Mouse (Mus musculus): ENCODE data around the gene Mymk. TPM values are rescaled to one million over a fixed set of nuclear protein-coding genes. Genes with fewer than 3 reads are reported as not detected.

The Mymk gene
- under 1 TPM; 0.69 to 0.91 TPM for total RNA-seq (2021)
- long read RNA-seq, partial matches to known transcripts: 0 of 1 reads
- long read RNA-seq, other reads (novel, unspliced or antisense): 0 of 1 reads

DNA sequence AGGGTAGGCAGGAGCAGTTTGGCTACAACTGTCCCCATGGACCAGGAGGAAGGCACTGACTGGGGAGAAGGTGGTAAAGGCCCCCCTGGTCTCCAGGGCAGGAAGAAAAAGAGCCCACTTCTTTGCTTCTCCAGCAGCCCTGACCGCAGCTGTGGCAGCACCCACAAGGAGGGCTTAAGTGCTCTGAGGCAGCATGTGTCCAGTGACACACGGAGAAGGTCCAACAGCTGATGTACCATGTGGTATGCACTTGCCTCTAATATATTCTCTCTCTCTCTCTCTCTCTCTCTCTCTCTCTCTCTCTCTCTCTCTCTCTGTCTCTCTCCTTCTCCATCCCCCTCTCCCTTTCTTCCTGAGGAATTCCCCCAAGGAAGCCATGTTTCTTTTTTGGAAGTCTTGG, at the start of gene Mymk:
TSS of gene Mymk (minus strand) at position 202 of the 400 bp plus-strand sequence.
- no peak for DNase-seq (ENCODE audit: low spot score in 2 of 2)

DNA sequence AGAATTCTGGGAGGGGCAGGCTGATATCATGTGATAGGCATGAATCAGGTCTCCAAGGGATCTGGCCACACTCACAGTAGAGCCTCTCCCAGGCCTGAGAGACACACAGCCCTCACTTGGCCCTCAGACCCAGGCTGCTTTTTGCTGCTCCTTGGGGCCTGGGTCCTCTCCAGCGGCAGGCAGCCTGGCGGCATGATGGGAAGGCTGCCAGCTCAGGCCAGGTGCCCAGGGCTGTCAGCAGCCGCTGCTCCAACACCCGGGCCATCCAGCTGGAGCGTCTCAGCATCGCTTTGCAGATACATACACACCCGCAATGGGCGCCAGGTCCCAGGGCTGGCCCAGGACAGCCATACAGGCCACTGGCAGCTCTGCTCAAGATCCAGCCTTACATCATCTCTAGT, 48.3 kb upstream of the Mymk start:
- DNase-seq (ENCODE audit: low spot score in 2 of 2): no peak

DNA sequence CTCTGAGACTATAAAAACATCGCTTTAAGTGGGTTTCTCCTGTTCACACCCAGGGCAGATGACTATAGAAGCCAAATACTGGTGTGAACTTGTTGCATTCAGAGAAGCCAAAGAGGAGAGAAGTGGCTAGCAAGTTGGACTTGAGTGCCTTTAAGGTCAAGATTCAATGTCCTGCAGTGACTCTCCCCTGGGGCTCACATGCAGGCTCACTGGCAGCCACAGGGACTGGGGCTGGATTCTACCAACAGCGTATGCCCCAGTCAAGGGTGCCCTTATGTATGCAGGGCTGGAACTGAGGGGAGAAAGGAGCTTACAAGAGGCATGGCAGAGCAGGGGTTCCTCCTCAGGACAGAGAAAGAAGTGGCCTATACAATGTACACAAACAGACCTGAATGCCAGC, 47.8 kb upstream of the Mymk start:
- no peak for DNase-seq (ENCODE audit: low spot score in 2 of 2)

DNA sequence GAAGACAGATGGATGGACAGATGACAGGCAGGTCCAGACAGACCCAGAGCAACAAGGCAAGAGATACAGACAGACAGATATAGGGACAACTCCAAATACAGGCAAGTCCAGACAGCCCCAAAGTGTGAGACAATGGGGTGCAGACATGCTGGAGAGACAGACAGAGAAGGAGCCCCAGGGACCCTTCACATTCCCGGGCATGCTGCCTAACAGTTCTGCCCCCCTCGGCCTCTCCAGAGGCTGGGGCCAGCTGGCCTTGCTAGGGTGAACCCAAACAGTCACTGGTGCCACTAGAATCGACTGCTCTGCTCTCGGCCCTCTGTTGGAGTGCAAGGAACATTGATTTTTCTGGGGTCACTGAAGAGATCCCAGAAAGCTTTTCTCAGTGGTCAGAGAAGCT, 46.5 kb upstream of the Mymk start:
- no peak for DNase-seq (ENCODE audit: low spot score in 2 of 2)

DNA sequence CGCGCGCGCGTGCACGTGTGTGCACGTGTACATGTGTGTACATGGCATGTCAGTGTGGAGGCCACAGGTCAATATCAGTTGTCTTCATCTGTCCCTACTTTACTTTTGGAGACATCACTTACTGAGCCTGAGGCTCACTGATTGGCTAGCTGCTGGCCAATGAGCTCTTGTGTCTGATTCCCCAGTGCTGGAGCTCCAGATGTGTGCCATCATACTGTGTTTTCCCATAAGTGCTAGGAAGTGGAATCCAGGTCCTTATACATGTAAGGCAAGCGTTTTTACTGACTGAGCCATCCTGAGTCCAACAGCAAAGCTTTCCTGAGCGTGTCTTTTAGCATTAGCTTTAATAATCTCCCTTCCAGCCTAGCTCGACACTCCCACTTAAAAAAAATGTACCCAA, 42.2 kb upstream of the Mymk start:
- DNase-seq (ENCODE audit: low spot score in 2 of 2): no peak

DNA sequence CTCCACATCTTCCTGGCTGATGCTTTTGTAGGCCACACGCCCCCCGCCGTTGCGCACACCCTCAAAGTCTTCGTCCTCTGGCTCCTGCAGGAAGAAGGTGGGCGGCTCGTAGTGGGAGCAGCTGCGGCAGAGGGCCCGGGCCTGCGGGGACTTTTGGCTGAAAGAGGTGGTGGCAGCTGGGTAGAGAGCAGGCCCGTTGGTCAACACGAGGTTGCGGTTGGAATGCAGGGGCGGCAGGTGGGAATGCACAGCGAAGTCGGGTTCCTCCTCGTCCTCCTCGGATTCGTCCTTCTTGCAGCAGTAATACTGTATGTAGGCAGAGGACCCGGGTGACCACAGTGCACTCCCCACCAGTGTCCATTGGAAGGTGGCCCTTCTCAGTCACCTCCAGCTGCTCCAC, 40.6 kb upstream of the Mymk start:
- DNase-seq (ENCODE audit: low spot score in 2 of 2): no peak

DNA sequence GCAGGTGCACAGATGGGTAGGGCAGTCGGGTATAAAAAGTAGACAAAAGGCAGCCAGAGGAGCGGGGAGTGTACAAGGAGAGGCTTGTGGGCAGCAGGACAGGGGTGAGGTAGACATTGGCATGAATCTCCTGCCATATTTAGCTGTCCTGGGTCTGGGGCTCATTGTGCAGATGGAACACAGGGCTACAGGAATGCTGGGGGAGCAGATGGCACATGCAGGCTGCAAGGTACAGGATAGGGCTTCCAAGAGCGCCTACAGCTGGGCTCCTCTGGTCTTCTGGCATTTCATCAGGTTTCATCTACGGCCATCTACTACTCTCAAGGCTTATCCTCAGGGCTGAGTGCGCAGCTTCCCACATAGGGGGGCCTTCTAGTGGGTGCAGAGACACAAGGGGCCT, 37.1 kb upstream of the Mymk start:
- peak in 1 of 2 experiments; percentile 44 for DNase-seq (ENCODE audit: low spot score in 2 of 2)

DNA sequence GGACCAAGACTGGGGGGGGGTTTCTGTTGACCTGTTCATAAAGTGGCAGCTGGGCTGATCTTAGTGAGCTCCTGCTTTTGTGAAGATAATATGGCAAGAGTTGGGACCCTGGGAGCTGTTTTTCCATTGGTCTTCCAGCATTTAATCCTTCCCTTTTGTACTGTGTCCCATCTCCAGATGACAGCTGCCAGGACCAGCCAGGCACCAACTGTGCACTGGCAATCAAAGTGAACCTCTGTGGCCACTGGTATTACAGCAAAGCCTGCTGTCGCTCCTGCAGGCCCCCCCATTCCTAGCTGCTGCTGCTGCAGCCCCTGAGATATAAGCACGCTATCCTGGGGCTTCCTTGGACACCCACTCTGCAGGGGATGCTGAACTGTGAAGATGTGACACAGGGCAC, 36.2 kb upstream of the Mymk start:
- no peak for DNase-seq (ENCODE audit: low spot score in 2 of 2)

DNA sequence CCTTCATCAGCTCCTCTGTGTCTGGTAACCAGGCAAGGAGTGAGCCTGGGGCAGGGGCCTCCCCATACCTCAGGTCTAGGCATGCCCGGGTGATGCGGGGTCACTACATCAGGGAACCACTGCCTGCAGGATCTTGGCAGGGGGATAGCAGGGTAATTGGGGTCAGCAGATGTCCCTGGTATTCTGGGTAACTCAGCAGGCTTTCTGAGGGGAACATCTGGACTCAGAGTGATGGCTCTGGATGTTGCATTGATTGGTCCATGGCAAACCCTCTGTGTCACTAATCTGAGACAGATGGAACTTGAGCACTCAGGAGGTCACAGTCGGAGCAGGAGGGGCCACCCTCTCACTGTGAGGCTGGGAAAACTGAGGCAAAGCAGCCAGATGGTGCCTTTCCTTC, 34.8 kb upstream of the Mymk start:
- no peak for DNase-seq (ENCODE audit: low spot score in 2 of 2)

DNA sequence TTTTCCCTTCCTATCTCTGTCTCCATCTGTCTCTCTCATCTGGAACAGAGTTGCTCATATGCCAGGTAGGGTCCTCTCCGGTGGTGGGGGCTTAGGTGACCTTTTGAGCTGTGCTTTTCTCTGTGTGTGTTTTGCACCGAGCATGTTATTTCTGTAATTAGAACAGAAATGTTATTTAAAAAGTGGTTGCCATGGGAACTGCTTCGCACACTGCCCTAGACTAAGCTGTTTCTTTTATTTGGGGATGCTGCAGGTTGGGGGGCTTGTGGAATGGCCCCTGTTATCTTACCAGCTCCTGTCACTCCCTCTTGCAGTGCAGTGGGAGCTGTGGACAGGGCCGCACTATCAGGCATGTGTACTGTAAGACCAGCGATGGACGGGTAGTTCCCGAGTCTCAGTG, 31.6 kb upstream of the Mymk start:
- peak in 1 of 2 experiments; percentile 72 for DNase-seq (ENCODE audit: low spot score in 2 of 2)

DNA sequence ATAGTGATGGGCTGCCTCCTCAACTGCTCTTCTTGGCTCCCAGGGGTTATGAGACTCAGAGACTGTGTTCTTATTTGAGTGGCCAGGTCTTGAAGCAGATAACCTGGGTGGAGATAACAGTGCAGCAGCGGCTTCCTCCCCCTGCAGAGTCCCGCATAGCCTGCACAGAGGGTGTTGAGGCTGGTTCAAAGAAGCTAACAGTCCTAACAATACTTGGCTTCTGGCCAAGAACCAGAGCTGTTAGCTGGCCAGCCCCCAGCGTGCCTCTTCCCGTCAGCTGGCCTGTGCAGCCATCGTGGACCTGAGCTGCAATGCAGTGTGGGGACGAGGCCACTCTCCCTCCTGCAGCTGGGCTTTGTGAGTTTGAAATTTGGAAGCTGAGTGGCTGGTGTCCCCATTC, 25.8 kb upstream of the Mymk start:
- DNase-seq (ENCODE audit: low spot score in 2 of 2): peak in 1 of 2 experiments; percentile 45

DNA sequence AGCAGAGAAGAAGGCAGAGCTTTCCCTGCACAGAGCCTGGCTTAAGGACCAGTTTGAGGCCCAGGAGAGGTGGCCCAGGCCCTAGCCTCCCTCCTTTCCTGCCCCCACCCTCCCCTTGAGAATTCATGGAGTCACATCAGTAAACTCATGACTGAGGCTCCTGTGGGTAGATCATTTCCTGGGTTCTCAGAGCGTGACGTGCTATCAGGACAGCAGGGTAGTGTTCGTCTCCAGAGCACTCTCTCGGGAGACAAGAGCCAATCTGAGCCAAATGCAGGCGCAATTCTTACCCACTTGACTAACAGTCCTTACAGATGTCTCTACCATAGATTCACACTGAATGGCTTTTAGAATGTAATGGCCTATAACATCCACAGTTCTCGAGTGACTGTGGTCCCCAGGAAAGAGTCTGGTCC, 25.3 kb upstream of the Mymk start:
- DNase-seq (ENCODE audit: low spot score in 2 of 2): no peak

DNA sequence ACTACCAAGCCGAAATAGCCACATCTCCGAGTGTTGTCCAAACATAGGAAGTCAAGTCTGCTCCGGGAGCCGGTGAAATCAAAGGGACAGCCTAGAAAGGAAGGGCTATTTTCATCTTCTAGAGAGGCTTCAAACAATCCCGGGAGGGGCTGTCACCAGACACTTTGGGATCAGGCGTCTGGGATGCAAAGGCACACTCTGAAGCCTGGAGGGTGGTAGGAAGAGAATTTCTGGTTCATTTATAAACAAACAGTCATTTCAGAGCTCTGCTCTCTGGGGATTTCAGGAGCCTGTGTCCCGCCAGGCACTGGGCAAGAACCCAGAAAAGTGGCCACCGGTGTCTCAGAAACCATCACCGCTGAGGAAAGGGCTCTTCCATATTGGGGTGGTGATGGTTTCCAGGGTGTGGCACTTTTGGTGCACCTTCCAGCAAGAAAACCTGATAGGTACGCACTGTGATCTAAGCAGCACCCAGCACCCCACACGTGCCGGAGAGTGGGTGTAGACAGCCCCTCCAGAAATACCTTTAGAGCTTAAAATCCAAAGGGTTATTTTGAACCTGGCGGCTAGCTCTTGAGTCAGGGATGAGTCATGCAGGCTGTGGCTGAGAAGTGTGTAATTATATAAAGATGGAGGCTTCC, 24.5 kb upstream of the Mymk start:
- no peak for DNase-seq (ENCODE audit: low spot score in 2 of 2)

DNA sequence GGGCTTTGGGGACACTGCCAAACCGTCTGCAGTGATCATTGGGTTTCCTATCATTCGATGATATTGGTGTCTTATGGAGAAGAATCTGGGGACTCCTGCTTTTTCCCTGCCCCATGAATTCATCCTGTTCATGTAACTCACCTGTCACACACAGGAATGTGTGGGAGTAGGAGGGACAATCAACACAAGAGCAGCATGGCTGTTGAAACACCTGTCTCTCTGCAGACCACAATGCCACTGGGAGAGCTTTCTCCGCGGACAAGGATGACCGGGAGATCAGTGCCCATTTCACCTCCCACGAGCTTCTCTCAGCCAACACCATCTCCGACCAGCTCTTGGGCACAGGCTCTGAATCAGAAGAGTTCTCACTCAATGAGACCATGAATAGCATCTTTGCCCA, 23.2 kb upstream of the Mymk start:
- no peak for DNase-seq (ENCODE audit: low spot score in 2 of 2)

DNA sequence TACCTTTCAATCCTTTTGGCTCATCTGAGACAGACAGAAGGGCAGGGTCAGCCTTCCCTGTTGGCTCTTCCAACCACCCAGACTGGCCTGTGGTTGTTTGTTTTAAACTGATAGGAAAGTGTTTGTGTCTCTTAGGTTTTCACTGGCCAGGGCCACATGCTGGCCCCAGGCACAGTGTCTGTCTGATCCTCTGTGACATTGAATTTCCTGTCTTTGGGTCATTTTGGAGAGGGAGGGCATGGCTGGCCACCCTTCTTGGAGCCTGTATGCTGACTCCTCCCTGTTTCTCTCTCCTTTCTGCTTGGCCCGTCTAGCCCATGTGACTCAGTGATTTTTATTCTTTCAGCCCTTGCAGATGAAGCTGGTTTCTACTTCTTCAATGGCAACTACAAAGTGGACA, 17.3 kb upstream of the Mymk start:
- DNase-seq (ENCODE audit: low spot score in 2 of 2): no peak

DNA sequence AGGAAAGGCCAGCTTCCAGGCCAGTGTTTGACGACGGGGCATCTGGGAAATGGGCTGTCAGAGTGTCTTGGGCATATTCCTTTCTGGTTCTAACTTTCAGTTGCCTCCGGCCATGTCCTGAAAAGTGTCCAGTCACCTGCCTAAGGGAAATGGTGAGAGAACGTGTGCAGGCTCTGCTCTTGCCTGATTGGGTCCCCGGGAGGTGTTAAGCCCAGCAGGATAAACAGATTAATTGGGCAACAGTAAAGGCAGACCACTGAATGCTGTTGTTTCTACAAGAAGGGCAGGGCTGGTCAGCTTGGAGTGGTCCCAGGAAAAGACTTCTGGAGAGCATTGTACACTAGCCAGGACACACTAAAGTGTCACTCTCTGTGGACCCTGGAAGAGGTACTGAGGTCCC, 16.7 kb upstream of the Mymk start:
- DNase-seq (ENCODE audit: low spot score in 2 of 2): no peak

DNA sequence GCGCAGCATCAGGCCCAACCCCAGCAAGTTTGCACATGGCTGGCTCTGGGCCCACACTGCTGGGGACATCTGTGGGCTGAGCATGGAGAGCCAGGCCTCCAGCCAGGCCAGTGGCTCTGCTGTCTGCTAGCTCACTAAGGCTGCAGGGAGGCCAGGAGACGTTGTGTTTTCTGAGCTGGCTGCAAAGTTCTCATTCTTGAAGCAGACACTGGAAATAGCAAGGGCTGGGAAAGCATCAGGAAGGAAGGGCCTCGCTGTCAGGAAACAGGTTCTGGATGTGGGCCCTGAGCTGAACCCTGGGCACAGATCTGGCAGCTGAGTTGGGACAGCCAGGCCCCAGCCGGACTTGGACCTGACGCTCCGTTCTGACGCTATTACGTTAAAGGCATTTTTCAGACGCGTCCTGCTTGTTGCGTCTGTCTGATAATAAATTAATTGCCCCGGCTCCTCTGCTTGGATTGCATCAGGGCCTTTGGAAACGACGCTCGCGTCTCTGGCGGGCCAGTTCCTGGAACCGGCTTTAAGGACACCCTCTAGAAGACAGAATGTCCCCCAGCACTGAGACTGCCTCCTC, 16.2 kb upstream of the Mymk start:
- no peak for DNase-seq (ENCODE audit: low spot score in 2 of 2)

DNA sequence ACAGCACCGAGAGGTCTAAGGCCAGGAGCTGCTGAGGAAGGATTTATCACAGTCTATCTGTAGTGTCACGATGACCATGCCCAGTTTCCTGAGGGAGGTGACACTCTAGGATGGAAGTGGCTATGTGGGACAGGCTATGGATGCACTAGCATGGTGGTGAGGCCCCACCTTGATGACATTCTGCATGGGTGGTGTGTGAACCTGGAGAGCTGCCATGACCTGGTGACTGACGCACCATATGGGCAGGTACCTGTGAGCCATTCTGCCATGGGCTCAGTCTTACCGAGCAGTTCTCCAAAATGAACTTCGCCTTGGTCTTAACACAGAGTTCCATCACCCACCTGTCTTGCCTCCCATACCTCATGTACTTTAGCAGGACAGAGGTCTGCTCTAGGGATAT, 15.6 kb upstream of the Mymk start:
- DNase-seq (ENCODE audit: low spot score in 2 of 2): no peak

DNA sequence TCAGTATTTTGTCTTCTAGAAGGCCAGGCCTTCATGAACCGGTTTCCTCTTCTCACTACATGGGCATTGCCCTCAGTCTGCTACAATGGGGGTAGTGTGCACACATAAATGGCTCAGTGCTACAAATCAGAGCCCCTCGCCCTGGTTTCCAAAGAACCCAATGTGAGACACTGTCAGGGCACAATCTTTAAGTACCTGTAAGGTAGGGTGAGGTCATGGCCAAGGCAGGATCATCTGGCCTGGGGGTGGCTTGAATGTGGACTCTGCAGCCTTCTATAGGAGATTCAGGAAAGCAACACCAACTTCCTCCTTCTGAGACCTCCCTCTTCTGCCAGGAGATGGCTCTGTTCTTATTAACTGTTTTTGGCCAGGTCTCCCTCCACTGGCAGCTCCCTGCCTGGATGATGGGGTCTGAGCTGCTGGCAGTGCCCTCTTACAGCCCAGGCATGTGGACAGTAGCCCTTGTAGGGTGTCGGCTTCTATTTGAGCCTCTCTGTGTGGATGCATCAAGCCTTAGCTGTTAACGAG, 14.6 kb upstream of the Mymk start:
- no peak for DNase-seq (ENCODE audit: low spot score in 2 of 2)

DNA sequence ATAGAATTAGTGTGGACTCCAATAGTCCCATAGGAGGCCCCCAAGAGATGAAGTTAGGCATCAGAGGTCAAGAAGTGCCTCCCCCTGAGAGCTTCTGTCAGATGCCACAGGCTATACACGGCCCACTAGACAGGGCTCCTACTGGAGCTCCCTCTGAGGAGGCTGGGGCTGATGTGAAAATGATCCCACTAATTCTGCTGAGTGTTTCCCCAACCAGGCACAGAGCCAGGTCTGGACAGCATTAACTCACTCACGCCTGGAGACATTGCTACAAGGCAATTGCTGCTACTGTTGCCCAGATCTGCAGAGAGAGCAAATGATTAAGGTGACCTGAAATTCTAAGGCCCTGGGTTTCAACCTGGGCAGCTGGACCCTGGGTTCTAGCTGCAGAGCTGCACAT, 13.8 kb upstream of the Mymk start:
- DNase-seq (ENCODE audit: low spot score in 2 of 2): no peak

DNA sequence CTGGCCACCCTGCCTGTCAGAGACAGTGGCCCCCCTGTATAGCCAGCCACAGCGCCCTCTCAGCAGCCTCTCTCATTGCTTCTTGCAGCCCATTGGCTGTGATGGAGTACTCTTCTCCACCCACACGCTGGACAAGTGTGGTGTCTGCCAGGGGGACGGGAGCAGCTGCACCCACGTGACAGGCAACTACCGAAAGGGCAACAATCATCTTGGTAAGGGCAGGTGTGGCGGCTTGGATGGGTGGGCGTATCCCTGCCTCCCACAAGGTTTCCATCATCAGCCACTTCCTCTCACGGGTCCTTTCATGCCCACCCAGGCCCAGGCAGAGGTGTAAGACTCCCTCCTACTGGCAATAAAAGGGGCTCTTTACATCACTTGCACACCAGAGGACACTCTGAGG, 13.0 kb upstream of the Mymk start:
- DNase-seq (ENCODE audit: low spot score in 2 of 2): no peak

DNA sequence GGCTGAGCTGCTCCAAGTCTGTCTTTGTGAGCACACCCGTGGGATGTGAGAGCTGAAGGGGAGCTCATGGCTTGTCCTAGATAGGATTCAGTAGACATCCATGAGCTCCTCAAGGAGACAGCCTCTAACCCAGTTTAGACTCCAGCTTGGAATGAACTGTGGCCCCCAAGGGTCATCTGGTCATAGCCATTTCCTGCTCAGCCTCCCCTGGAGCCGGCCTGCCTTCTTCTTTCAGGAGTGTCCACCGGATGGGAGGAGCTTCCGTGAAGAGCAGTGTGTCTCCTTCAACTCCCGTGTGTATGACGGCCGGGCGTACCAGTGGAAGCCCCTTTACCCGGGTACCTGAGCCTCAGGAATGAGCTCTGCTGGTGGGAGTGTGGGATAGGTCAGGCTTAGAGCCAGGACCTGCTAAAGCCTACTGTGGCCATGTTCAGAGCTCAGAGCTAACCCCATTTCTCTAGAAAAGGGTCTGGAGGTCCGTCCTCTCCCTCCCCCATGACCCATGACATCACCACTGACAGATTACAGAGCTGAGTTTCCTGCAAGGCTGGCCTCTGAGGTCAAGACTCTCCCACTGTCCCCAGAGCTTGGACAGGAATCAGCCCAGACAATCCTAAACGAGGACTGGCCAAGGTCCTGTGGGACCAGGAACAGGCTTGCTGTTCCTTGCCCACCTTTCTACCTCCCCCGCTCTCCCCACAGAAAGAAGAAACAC, 11.9 kb upstream of the Mymk start:
- DNase-seq (ENCODE audit: low spot score in 2 of 2): no peak

DNA sequence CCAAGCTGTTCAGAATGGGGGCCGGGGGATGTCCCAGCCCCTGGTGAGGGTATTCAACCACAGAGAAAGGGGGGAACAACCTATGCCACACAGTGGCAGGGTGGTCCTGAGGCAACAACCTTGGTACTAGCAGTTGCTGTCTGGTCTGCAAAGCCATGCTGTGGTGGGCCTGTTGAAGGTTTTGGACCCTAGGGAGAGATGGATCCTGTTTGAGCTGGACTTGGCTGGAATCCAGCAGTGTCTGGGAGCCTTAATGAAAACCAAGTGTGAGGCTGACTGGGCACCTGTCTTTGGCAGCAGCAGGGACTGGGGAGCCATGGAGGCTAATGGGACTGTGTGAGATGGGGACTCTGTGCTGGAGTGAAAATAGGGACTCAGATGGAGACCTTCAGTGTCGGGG, 7.7 kb upstream of the Mymk start:
- no peak for DNase-seq (ENCODE audit: low spot score in 2 of 2)
